Mouse (Mus musculus) megakaryocyte-erythroid progenitor cell, adult 5-6 weeks (primary cell): ENCODE measurements around the gene Lman2. TPM values are rescaled to one million over a fixed set of nuclear protein-coding genes. Genes with fewer than 3 reads are reported as not detected.

Experiments
- ATAC-seq: replicated peaks from 2 replicates; pipeline ENCODE4 v1.8.0; 2016; ENCODE audit warnings: mild to moderate bottlenecking, inconsistent platforms; ENCODE audit not compliant: severe bottlenecking, poor library complexity, low FRiP score, low TSS enrichment
- total RNA-seq, 2 experiments: library from RNA; stranded (forward) in 1 of 2; stranded (reverse) in 1 of 2; fragments of 200-1000, 215-1000 nt in 1 of 2; fragments of >200 nt in 1 of 2; fragmentation: Nextera tagmentation in 1 of 2; gene quantifications; 2 replicates each; pipeline ENCODE4 v1.2.3; 2014 to 2017

Lman2 gene
- 110 and 122 TPM in 2 replicates for total RNA-seq (2014; fragmentation: Nextera tagmentation)
- total RNA-seq (2017) = 75.6 and 91.9 TPM in 2 replicates

GRCm38 (mm10) chr13:55362453-55363060 lies at the start of gene Lman2:
Gene Lman2, minus strand, starts transcription at chr13:55362783.
- ATAC-seq = peak; percentile 99

GRCm38 (mm10) chr13:55411826-55412225 lies 49.2 kb upstream of the Lman2 start:
- no peak for ATAC-seq

- ATAC-seq = no peak
Observed at GRCm38 (mm10) chr13:55408546-55409120, 46.0 kb upstream of the Lman2 start.

GRCm38 (mm10) chr13:55407341-55407740 lies 44.8 kb upstream of the Lman2 start:
- no peak for ATAC-seq

- ATAC-seq = no peak
Observed at GRCm38 (mm10) chr13:55405783-55406390, 43.3 kb upstream of the Lman2 start.

GRCm38 (mm10) chr13:55404853-55405782 lies 42.5 kb upstream of the Lman2 start:
- peak; percentile 73 for ATAC-seq

GRCm38 (mm10) chr13:55403935-55404852 lies 41.6 kb upstream of the Lman2 start:
- no peak for ATAC-seq

- no peak for ATAC-seq
Observed at GRCm38 (mm10) chr13:55403266-55403665, 40.7 kb upstream of the Lman2 start.

GRCm38 (mm10) chr13:55400039-55400346 lies 37.4 kb upstream of the Lman2 start:
- no peak for ATAC-seq

- 0 out of 2 replicates have a peak, but pooled peaks have one; percentile 11 for ATAC-seq
Observed at GRCm38 (mm10) chr13:55399300-55400038, 36.9 kb upstream of the Lman2 start.

GRCm38 (mm10) chr13:55398088-55398487 lies 35.5 kb upstream of the Lman2 start, which contains the start of gene Slc34a1:
Gene Slc34a1, plus strand, starts transcription at chr13:55398187.
- ATAC-seq = no peak

- peak; percentile 63; the same call in 1 of the 2 replicates for ATAC-seq
Observed at GRCm38 (mm10) chr13:55392933-55393332, 30.4 kb upstream of the Lman2 start.

GRCm38 (mm10) chr13:55391626-55392029 lies 29.0 kb upstream of the Lman2 start:
- ATAC-seq = no peak

GRCm38 (mm10) chr13:55390644-55391043 lies 28.1 kb upstream of the Lman2 start:
- ATAC-seq = no peak

GRCm38 (mm10) chr13:55381790-55382189 lies 19.2 kb upstream of the Lman2 start:
- no peak for ATAC-seq

- ATAC-seq = no peak
Observed at GRCm38 (mm10) chr13:55378907-55379580, 16.5 kb upstream of the Lman2 start.

GRCm38 (mm10) chr13:55375877-55376276 lies 13.3 kb upstream of the Lman2 start:
- ATAC-seq = no peak
